Mouse (Mus musculus) C2C12 (cell line): ENCODE measurements around the gene Scarf2.

Experiments
- CEBPB ChIP-seq: IDR thresholded peaks from one replicate; pipeline ENCODE4 v1.6.1; 2011; ENCODE audit warnings: low read depth, mild to moderate bottlenecking, control low read depth, moderate library complexity
- CTCF ChIP-seq: IDR thresholded peaks from one replicate; pipeline ENCODE4 v1.5.1; 2011; ENCODE audit not compliant: control insufficient read depth, insufficient read depth, insufficient read length
- FOSL1 ChIP-seq: IDR thresholded peaks from one replicate; pipeline ENCODE4 v1.8.0; 2011; ENCODE audit warnings: mild to moderate bottlenecking, low read length; ENCODE audit not compliant: poor library complexity, insufficient read depth, severe bottlenecking
- MAX ChIP-seq: IDR thresholded peaks from one replicate; pipeline ENCODE4 v1.6.1; 2011; ENCODE audit warnings: mild to moderate bottlenecking, control low read depth
- MYOD1 ChIP-seq: IDR thresholded peaks from one replicate; pipeline ENCODE4 v1.6.1; 2011; ENCODE audit warnings: low read depth; ENCODE audit not compliant: control insufficient read depth, insufficient read length
- MYOG ChIP-seq: IDR thresholded peaks from one replicate; pipeline ENCODE4 v1.6.1; 2011; ENCODE audit not compliant: control insufficient read depth, insufficient read length; ENCODE audit errors: extremely low read depth
- USF1 ChIP-seq: IDR thresholded peaks from one replicate; pipeline ENCODE4 v1.6.1; 2011; ENCODE audit warnings: low read depth, mild to moderate bottlenecking, control low read depth, moderate library complexity

DNA sequence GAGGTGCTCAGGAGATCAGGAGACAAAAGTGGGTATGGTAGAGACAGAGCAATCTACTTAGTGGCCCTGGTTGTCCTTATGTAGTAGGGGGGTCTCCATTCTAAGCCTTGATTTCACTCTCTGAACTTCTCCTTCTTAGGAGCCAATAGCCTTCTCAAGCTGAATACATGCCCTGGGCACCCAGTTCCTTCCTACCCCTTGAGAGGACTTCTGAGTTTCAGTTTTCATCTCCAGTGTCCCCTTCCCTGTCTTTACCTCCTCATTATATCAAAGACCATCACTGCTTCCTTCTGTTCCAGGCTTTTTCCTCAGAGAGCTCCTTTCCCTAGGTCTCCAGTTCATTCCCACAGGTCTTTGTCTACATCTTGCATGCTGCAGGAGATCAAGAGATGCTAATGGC, 563 bp upstream of the Scarf2 start:
- TF ChIP-seq USF1 (no peak), CTCF (no peak), FOSL1 (no peak), CEBPB (no peak), MYOD1 (no peak), MYOG (no peak), MAX (no peak)
